Mouse (Mus musculus): ENCODE results near the gene Ubap1l. TPM values are rescaled to one million over a fixed set of nuclear protein-coding genes. Genes with fewer than 3 reads are reported as not detected.

Gene Ubap1l
- total RNA-seq (2014; rRNA removed) (7.6 and 10.1 TPM in 2 replicates), polyA plus RNA-seq (2015; fragmentation: Nextera tagmentation; extraction: Ambion mirVana) (1.4 and 2.2 TPM in 2 replicates)

- no peak within 1 kb of the TSS for H3K4me2 ChIP-seq (ENCODE audit: low read depth, low read length, poor library complexity, severe bottlenecking)
- H3K4me1 ChIP-seq (ENCODE audit: insufficient read depth, low read length), result no peaks in the 10 kb centered on the region
- H3K27ac ChIP-seq (ENCODE audit: low read depth, low read length), result no peak within 1 kb of the TSS
- WGBS, result 93% methylated on average over 16 of the region's 16 CpGs
- no peak for TF ChIP-seq CTCF (IDR thresholded peaks at IDR 0.05)
- no peak within 1 kb of the TSS for H3K9ac ChIP-seq (replicated peaks; ENCODE audit: low read length, poor library complexity, severe bottlenecking)
- ATAC-seq (ENCODE audit: low FRiP score) (no peak), DNase-seq (ENCODE audit: low spot score) (no peak)
- peaks cover 47% of the 10 kb centered on the region for H3K36me3 ChIP-seq (ENCODE audit: insufficient read depth, low read length)
- H3K4me3 ChIP-seq (ENCODE audit: low read depth, low read length), result no peak within 1 kb of the TSS
- no peaks in the 10 kb centered on the region for H3K27me3 ChIP-seq (ENCODE audit: insufficient read depth, low read length)
- H3K9me3 ChIP-seq (ENCODE audit: low read length), result no peaks in the 10 kb centered on the region
Observed at GRCm38 (mm10) chr9:65360641-65361448, at the start of gene Ubap1l. Ubap1l (plus strand) TSS chr9:65361041.

GRCm38 (mm10) chr9:65312669-65313357 lies 48.0 kb upstream of the Ubap1l start:
- Histone ChIP-seq H3K9ac (replicated peaks; ENCODE audit: low read length, poor library complexity, severe bottlenecking) (no peak overlapping the region), H3K27me3 (ENCODE audit: insufficient read depth, low read length) (no peaks in the 10 kb centered on the region), H3K36me3 (ENCODE audit: insufficient read depth, low read length) (peaks cover 43% of the 10 kb centered on the region), H3K4me2 (ENCODE audit: low read depth, low read length, poor library complexity, severe bottlenecking) (no peak overlapping the region), H3K4me1 (ENCODE audit: insufficient read depth, low read length) (no peaks in the 10 kb centered on the region), H3K4me3 (ENCODE audit: low read depth, low read length) (no peak overlapping the region), H3K9me3 (ENCODE audit: low read length) (no peaks in the 10 kb centered on the region), H3K27ac (ENCODE audit: low read depth, low read length) (no peak overlapping the region)
- no peak; the same call in 1 of the 2 replicates for ATAC-seq (ENCODE audit: low FRiP score)
- DNase-seq (ENCODE audit: low spot score), result no peak
- 97% methylated on average over 4 of the region's 4 CpGs for WGBS
- no peak for TF ChIP-seq CTCF (IDR thresholded peaks at IDR 0.05)

- 100% methylated on average over 1 of the region's 1 CpGs for WGBS
- Histone ChIP-seq H3K4me3 (ENCODE audit: low read depth, low read length) (no peak overlapping the region), H3K9me3 (ENCODE audit: low read length) (no peaks in the 10 kb centered on the region), H3K36me3 (ENCODE audit: insufficient read depth, low read length) (peaks cover 42% of the 10 kb centered on the region), H3K9ac (replicated peaks; ENCODE audit: low read length, poor library complexity, severe bottlenecking) (no peak overlapping the region), H3K4me2 (ENCODE audit: low read depth, low read length, poor library complexity, severe bottlenecking) (no peak overlapping the region), H3K4me1 (ENCODE audit: insufficient read depth, low read length) (no peaks in the 10 kb centered on the region), H3K27ac (ENCODE audit: low read depth, low read length) (no peak overlapping the region), H3K27me3 (ENCODE audit: insufficient read depth, low read length) (no peaks in the 10 kb centered on the region)
- ATAC-seq (ENCODE audit: low FRiP score), result no peak
- DNase-seq (ENCODE audit: low spot score), result no peak
- TF ChIP-seq CTCF (IDR thresholded peaks at IDR 0.05), result no peak
Observed at GRCm38 (mm10) chr9:65313846-65314245, 47.0 kb upstream of the Ubap1l start.

- H3K4me2 ChIP-seq (ENCODE audit: low read depth, low read length, poor library complexity, severe bottlenecking), result no peak overlapping the region
- peaks cover 42% of the 10 kb centered on the region for H3K36me3 ChIP-seq (ENCODE audit: insufficient read depth, low read length)
- no peak overlapping the region for H3K4me3 ChIP-seq (ENCODE audit: low read depth, low read length)
- H3K27me3 ChIP-seq (ENCODE audit: insufficient read depth, low read length), result no peaks in the 10 kb centered on the region
- TF ChIP-seq CTCF (IDR thresholded peaks at IDR 0.05), result no peak
- DNase-seq (ENCODE audit: low spot score) (no peak), ATAC-seq (ENCODE audit: low FRiP score) (no peak)
- no peak overlapping the region for H3K9ac ChIP-seq (replicated peaks; ENCODE audit: low read length, poor library complexity, severe bottlenecking)
- no peaks in the 10 kb centered on the region for H3K9me3 ChIP-seq (ENCODE audit: low read length)
- no peaks in the 10 kb centered on the region for H3K4me1 ChIP-seq (ENCODE audit: insufficient read depth, low read length)
- WGBS, result 91% methylated on average over 11 of the region's 11 CpGs
- H3K27ac ChIP-seq (ENCODE audit: low read depth, low read length), result no peak overlapping the region
Observed at GRCm38 (mm10) chr9:65322255-65322900, 38.5 kb upstream of the Ubap1l start.

- Histone ChIP-seq H3K4me1 (ENCODE audit: insufficient read depth, low read length) (no peaks in the 10 kb centered on the region), H3K27ac (ENCODE audit: low read depth, low read length) (no peak overlapping the region), H3K4me2 (ENCODE audit: low read depth, low read length, poor library complexity, severe bottlenecking) (no peak overlapping the region), H3K9ac (replicated peaks; ENCODE audit: low read length, poor library complexity, severe bottlenecking) (no peak overlapping the region), H3K4me3 (ENCODE audit: low read depth, low read length) (no peak overlapping the region), H3K27me3 (ENCODE audit: insufficient read depth, low read length) (no peaks in the 10 kb centered on the region), H3K9me3 (ENCODE audit: low read length) (no peaks in the 10 kb centered on the region), H3K36me3 (ENCODE audit: insufficient read depth, low read length) (peaks cover 40% of the 10 kb centered on the region)
- ATAC-seq (ENCODE audit: low FRiP score) (no peak), DNase-seq (ENCODE audit: low spot score) (no peak)
- no peak for TF ChIP-seq CTCF (IDR thresholded peaks at IDR 0.05)
Observed at GRCm38 (mm10) chr9:65325971-65326370, 34.9 kb upstream of the Ubap1l start.
